Mouse (Mus musculus) CH12.LX (cell line): ENCODE measurements at regions not wholly inside any gene's neighbourhood (a gene's known extent, or its start where the extent isn't known, plus 50 kb on each side); places are given as distances from the start of the nearest gene placed in this dataset.

Experiments
- DNase-seq: peaks from one replicate; pipeline ENCODE4 v3.0.0-alpha.2; 2013; ENCODE audit errors: extremely low read depth
- H3K27ac ChIP-seq: 2 replicates; pipeline ENCODE4 v1.5.1; 2012; ENCODE audit warnings: low read depth, mild to moderate bottlenecking, control low read depth, moderate library complexity; ENCODE audit not compliant: insufficient read depth
- H3K27me3 ChIP-seq: replicated peaks from 2 replicates; pipeline ENCODE3; 2012; ENCODE audit warnings: inconsistent platforms
- H3K36me3 ChIP-seq, 2 experiments: replicated peaks in 1 of 2; 2 replicates each; pipeline versions ENCODE3 to v1.6.1; 2012; ENCODE audit warnings: inconsistent platforms in 1 of 2, low read length in 1 of 2, mild to moderate bottlenecking in 1 of 2, mixed read lengths in 1 of 2, moderate library complexity in 1 of 2; ENCODE audit not compliant: control insufficient read depth in 1 of 2, insufficient read depth in 1 of 2
- H3K4me1 ChIP-seq, 2 experiments: 2 replicates each; pipeline ENCODE4 v1.6.1; 2012; ENCODE audit warnings: inconsistent platforms in 1 of 2, moderate library complexity in 1 of 2; ENCODE audit not compliant: insufficient read depth in 2 of 2, control insufficient read depth in 1 of 2
- H3K4me2 ChIP-seq: 2 replicates; pipeline ENCODE4 v1.6.1; 2012; ENCODE audit warnings: low read depth, mild to moderate bottlenecking, control low read depth; ENCODE audit not compliant: poor library complexity, insufficient read depth, severe bottlenecking
- H3K4me3 ChIP-seq, 3 experiments: fragments of 150-350 bp in 1 of 3; sonication (generic) in 1 of 3; replicated peaks in 1 of 3; 2 replicates each; pipeline versions ENCODE3 to v1.5.1; 2011 to 2012; ENCODE audit warnings: low read depth in 2 of 3, low read length in 2 of 3, mild to moderate bottlenecking in 2 of 3, moderate library complexity in 2 of 3, control low read depth in 1 of 3, improper control_type of control experiment in 1 of 3, inconsistent platforms in 1 of 3, mixed read lengths in 1 of 3; ENCODE audit not compliant: poor library complexity in 1 of 3
- H3K79me2 ChIP-seq: replicated peaks from 2 replicates; pipeline ENCODE4 v1.6.1; 2012; ENCODE audit warnings: mild to moderate bottlenecking, moderate library complexity; ENCODE audit not compliant: control insufficient read depth, poor library complexity, insufficient read depth, severe bottlenecking; ENCODE audit errors: extremely low read depth
- H3K9ac ChIP-seq: 2 replicates; pipeline ENCODE4 v1.6.1; 2012; ENCODE audit warnings: low read depth, mild to moderate bottlenecking, control low read depth, moderate library complexity; ENCODE audit not compliant: insufficient read depth
- H3K9me3 ChIP-seq: replicated peaks from 2 replicates; pipeline ENCODE3; 2012; ENCODE audit warnings: low read length, inconsistent platforms, mixed read lengths
- BHLHE40 ChIP-seq: IDR thresholded peaks from 2 replicates; pipeline ENCODE4 v1.6.1; 2011; ENCODE audit warnings: mild to moderate bottlenecking, low read depth, low read length, improper control_type of control experiment
- CHD2 ChIP-seq: IDR thresholded peaks from 2 replicates; pipeline ENCODE4 v1.6.1; 2011; ENCODE audit warnings: low read length, improper control_type of control experiment
- CTCF ChIP-seq, 2 experiments: IDR thresholded peaks in 1 of 2; conservative IDR thresholded peaks in 1 of 2; 2 replicates each; pipeline ENCODE4 v1.5.1; 2011 to 2012; ENCODE audit warnings: low read depth in 2 of 2, low read length in 2 of 2, improper control_type of control experiment in 1 of 2, inconsistent platforms in 1 of 2, mild to moderate bottlenecking in 1 of 2, moderate library complexity in 1 of 2
- E2F4 ChIP-seq: IDR thresholded peaks from 2 replicates; pipeline ENCODE4 v1.6.1; 2011; ENCODE audit warnings: low read depth, low read length, improper control_type of control experiment; ENCODE audit not compliant: insufficient replicate concordance
- ELF1 ChIP-seq: IDR thresholded peaks from 2 replicates; pipeline ENCODE4 v1.6.1; 2014; ENCODE audit warnings: low read depth, mild to moderate bottlenecking, inconsistent platforms, low read length, improper control_type of control experiment
- ETS1 ChIP-seq: conservative IDR thresholded peaks from 2 replicates; pipeline ENCODE4 v1.6.1; 2012; ENCODE audit warnings: low read depth, mild to moderate bottlenecking, inconsistent platforms, low read length, improper control_type of control experiment, moderate library complexity
- GABPA ChIP-seq: IDR thresholded peaks from 2 replicates; pipeline ENCODE4 v1.6.1; 2012; ENCODE audit warnings: low read depth, low read length, improper control_type of control experiment, inconsistent platforms; ENCODE audit not compliant: insufficient replicate concordance
- IRF4 ChIP-seq: IDR thresholded peaks from 2 replicates; pipeline ENCODE4 v1.6.1; 2014; ENCODE audit warnings: low read depth, mild to moderate bottlenecking, inconsistent platforms, low read length, improper control_type of control experiment
- MAX ChIP-seq: IDR thresholded peaks from 2 replicates; pipeline ENCODE4 v1.6.1; 2011; ENCODE audit warnings: low read length, improper control_type of control experiment
- MAZ ChIP-seq: IDR thresholded peaks from 2 replicates; pipeline ENCODE4 v1.6.1; 2012; ENCODE audit warnings: low read depth, mild to moderate bottlenecking, inconsistent platforms, low read length, improper control_type of control experiment, moderate library complexity
- NELFE ChIP-seq: IDR thresholded peaks from 2 replicates; pipeline ENCODE4 v1.6.1; 2011; ENCODE audit warnings: low read depth, low read length, improper control_type of control experiment
- RAD21 ChIP-seq: IDR thresholded peaks from 2 replicates; pipeline ENCODE4 v1.6.1; 2011; ENCODE audit warnings: low read depth, mild to moderate bottlenecking, low read length, improper control_type of control experiment, moderate library complexity
- SIN3A ChIP-seq: IDR thresholded peaks from 2 replicates; pipeline ENCODE4 v1.6.1; 2012; ENCODE audit warnings: low read length, improper control_type of control experiment, inconsistent platforms
- TBP ChIP-seq: conservative IDR thresholded peaks from 2 replicates; pipeline ENCODE4 v1.6.1; 2011; ENCODE audit warnings: low read depth, low read length, improper control_type of control experiment
- TCF12 ChIP-seq: IDR thresholded peaks from 2 replicates; pipeline ENCODE4 v1.6.1; 2014; ENCODE audit warnings: low read depth, mild to moderate bottlenecking, inconsistent platforms, low read length, improper control_type of control experiment
- UBTF ChIP-seq: IDR thresholded peaks from 2 replicates; pipeline ENCODE4 v1.6.1; 2012; ENCODE audit warnings: low read depth, mild to moderate bottlenecking, inconsistent platforms, low read length, improper control_type of control experiment, moderate library complexity
- USF2 ChIP-seq: conservative IDR thresholded peaks from 2 replicates; pipeline ENCODE4 v1.6.1; 2011; ENCODE audit warnings: low read depth, low read length, improper control_type of control experiment
- dilution Hi-C: fragments of 300-500 bp; cut with MboI; formaldehyde crosslinking; loops from 2 replicates; pipeline ENCODE4 v1.14.3; 2020; ENCODE audit warnings: low sequenced_read_pairs; ENCODE audit not compliant: extremely low pct_unique_long_range_greater_than_20kb, extremely low pct_ligation_motif_present
- in situ Hi-C: fragments of 300-500 bp; cut with MboI; formaldehyde crosslinking; loops from 3 replicates; pipeline ENCODE4 v1.14.3; 2019; ENCODE audit warnings: low sequenced_read_pairs, low pct_ligation_motif_present, low pct_unique_long_range_greater_than_20kb, mixed read lengths

GRCm38 (mm10) chr17:84014287-84015039 lies 166.7 kb upstream of the Haao start:
- dilution Hi-C loops, result no loop called here

GRCm38 (mm10) chr17:84010492-84011060 lies 162.8 kb upstream of the Haao start:
- DNase-seq, result no peak
- Histone ChIP-seq H3K27me3 (no peaks in the 10 kb centered on the region), H3K79me2 (no peaks in the 10 kb centered on the region), H3K4me3 (no peak overlapping the region), H3K9me3 (no peaks in the 10 kb centered on the region), H3K4me1 (peaks cover 5 to 22% of the 10 kb centered on the region in 2 experiments), H3K36me3 (no peaks in the 10 kb centered on the region), H3K9ac (no peak overlapping the region), H3K4me2 (no peak overlapping the region), H3K27ac (no peak overlapping the region)
- in situ Hi-C loops, result no loop called here
- TF ChIP-seq RAD21, result no peak
- no peak for TF ChIP-seq E2F4
- no peak for TF ChIP-seq UBTF
- no peak for TF ChIP-seq ELF1
- TF ChIP-seq TCF12, result no peak
- no peak for TF ChIP-seq MAX
- TF ChIP-seq GABPA, result no peak
- TF ChIP-seq BHLHE40, result no peak
- no peak for TF ChIP-seq MAZ
- no peak for TF ChIP-seq TBP
- no peak for TF ChIP-seq CTCF (conservative IDR thresholded peaks at IDR 0.05 in 1 of 2, IDR thresholded peaks at IDR 0.05 in 1 of 2; ENCODE audit: low read depth in 2 of 2, low read length in 2 of 2)
- dilution Hi-C loops, result no loop called here

More at GRCm38 (mm10) chr17:84014287-84015039, 166.7 kb upstream of the Haao start:
- Histone ChIP-seq H3K9ac (no peak overlapping the region), H3K4me3 (no peak overlapping the region), H3K27ac (no peak overlapping the region)
- TF ChIP-seq CHD2 (no peak), IRF4 (no peak), MAX (no peak), ETS1 (no peak), NELFE (no peak), SIN3A (no peak), E2F4 (no peak), ELF1 (no peak), USF2 (no peak)
- TF ChIP-seq, all 38 proteins: peak for 0
- no peak for DNase-seq
- Histone ChIP-seq H3K9me3 (no peaks in the 10 kb centered on the region), H3K36me3 (no peaks in the 10 kb centered on the region), H3K27me3 (no peaks in the 10 kb centered on the region), H3K4me2 (no peak overlapping the region), H3K79me2 (no peaks in the 10 kb centered on the region), H3K4me1 (peaks cover 5 to 18% of the 10 kb centered on the region in 2 experiments)
- in situ Hi-C loops, result no loop called here
